Mouse (Mus musculus): ENCODE data around the gene Tcstv1. TPM values are rescaled to one million over a fixed set of nuclear protein-coding genes. Genes with fewer than 3 reads are reported as not detected.
"Not testable (repeated sequence)": the region's sequence is repeated elsewhere in the genome, so short reads cannot be mapped to it uniquely, and the experiment has no call there.

The Tcstv1 gene
- polyA plus RNA-seq (2014; fragmentation: Nextera tagmentation; extraction: Ambion mirVana): not detected in 2 replicates

DNA sequence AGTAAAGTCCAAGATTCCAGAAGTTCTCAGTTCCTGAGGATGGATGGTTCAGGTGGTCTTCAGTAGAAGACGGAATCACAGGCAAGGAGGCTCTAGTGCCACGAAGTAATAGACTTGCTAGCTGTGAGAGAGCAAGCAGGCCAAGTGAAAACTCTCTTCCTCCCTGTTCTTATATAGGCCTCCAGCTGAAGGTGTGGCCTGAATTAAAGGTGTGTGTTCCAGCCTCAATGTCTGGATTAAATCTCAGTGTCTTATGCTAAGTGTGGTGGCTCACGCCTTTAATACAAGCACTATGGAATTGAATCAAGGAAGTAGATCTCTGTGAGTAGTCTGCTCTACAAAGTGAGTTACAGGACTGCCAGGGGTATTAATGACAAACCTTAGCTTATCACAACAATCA is at the start of gene Tcstv1:
Gene Tcstv1, minus strand, starts transcription at position 101 of the 400 bp plus-strand sequence.
- H3K4me1 ChIP-seq (ENCODE audit: insufficient read depth); H3K27me3 ChIP-seq (ENCODE audit: insufficient read depth, low read length); H3K27ac ChIP-seq (ENCODE audit: low read depth); DNase-seq; H3K4me2 ChIP-seq; H3K9ac ChIP-seq; H3K4me3 ChIP-seq (ENCODE audit: low read depth, low read length); H3K36me3 ChIP-seq (ENCODE audit: insufficient read depth); ATAC-seq (ENCODE audit: insufficient read depth); H3K9me3 ChIP-seq (ENCODE audit: low read depth, low read length): not testable (repeated sequence)
- WGBS: 75% methylated on average over 3 of the region's 3 CpGs

DNA sequence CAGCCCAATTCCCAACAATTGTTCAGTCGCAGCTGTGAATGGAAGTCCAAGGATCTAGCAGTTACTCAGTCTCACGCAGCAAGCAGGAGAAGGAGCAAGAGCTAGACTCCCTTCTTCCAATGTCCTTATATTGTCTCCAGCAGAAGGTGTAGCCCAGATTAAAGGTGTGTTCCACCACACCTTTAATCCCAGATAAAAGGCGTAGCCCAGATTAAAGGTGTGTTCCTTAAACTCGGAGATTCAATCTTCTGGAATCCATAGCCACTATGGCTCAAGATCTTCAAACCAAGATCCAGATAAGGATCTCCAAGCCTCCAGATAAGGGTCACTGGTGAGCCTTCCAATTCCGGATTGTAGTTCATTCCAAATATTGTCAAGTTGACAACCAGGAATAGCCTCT is 34.6 kb upstream of the Tcstv1 start, which contains the start of gene Gm21761:
Gene Gm21761, minus strand, starts transcription at position 101 of the 400 bp plus-strand sequence.
- not testable (repeated sequence) for H3K27me3 ChIP-seq (ENCODE audit: insufficient read depth, low read length); H3K9me3 ChIP-seq (ENCODE audit: low read depth, low read length); H3K4me3 ChIP-seq (ENCODE audit: low read depth, low read length); H3K4me2 ChIP-seq; H3K36me3 ChIP-seq (ENCODE audit: insufficient read depth); DNase-seq; H3K27ac ChIP-seq (ENCODE audit: low read depth); ATAC-seq (ENCODE audit: insufficient read depth); H3K9ac ChIP-seq; H3K4me1 ChIP-seq (ENCODE audit: insufficient read depth)
- no CpG with 5 or more reads among the region's 5 CpGs for WGBS

DNA sequence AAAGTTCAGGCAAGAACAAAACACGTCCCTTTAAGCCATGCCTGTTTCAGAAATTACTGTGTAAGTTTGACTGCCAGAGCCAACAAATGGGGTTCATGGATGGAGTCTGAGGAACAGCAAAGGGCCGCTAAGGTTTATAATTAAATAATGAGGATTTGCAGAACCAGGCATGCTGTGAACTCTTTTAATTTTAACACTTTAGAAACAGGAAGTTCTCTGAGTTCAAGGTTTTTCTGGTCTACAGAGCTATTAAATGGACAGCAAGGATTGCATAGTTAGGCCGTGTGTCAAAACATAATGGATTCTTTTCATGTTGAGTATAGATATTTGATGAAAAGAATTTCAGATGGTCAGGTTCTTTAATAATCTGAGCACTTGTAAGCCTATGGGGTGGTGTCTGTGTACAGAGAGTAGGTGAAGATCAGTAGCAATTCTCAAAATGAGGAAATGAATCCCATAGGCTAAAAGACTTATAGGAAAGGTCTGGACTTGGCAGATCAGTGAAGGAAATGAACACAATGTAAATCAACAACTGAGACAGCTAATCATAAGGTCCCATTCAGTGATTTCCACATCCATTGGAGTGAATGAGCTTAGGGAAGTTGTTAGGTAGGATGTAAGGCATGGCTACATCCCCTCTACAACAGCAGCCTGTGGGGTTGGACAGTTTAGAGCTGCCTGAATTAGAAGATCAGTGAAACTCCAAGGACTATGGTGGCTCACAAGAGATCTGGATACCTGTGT is 30.2 kb upstream of the Tcstv1 start:
- H3K4me2 ChIP-seq; H3K27me3 ChIP-seq (ENCODE audit: insufficient read depth, low read length); H3K9ac ChIP-seq; ATAC-seq (ENCODE audit: insufficient read depth); DNase-seq; H3K4me1 ChIP-seq (ENCODE audit: insufficient read depth); H3K9me3 ChIP-seq (ENCODE audit: low read depth, low read length); H3K27ac ChIP-seq (ENCODE audit: low read depth); H3K4me3 ChIP-seq (ENCODE audit: low read depth, low read length); H3K36me3 ChIP-seq (ENCODE audit: insufficient read depth): not testable (repeated sequence)
- 82% methylated on average over 2 of the region's 3 CpGs for WGBS

DNA sequence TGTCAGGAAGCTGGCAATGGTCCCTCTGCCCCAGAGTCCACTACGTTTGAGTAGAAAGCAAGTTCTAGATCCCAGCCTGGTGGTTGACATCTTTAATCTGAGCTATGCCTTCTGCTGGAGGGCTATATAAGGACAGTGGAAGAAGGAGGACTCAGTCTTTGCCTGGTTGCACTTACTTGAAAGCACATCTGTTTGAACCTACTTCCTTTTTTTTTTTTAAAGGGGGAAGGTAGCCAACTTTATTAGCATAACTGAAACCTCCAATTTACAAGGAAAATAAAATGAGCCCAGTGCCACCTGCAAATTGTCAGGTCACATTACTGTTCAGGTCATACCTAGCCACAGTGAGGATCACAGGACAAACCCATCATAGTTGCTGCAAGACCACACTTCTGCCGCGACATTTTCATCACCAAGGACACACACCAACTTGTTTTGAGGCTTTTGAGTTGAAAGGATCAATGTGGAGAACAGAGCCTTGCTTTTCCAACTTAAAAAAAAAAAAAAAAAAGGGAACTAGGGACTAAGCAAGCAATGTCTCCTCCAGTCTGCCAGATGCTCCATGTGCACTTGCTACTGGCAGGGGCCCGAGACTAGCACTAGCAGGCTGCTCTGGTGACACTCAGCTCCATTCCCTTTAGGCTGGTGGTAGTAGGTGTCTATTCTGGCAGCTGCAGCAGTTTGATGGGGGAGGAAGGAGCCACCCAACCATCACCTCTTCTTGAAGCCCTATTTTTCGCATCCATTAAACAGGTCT is 22.6 kb upstream of the Tcstv1 start:
- not testable (repeated sequence) for H3K27ac ChIP-seq (ENCODE audit: low read depth); H3K4me3 ChIP-seq (ENCODE audit: low read depth, low read length); H3K36me3 ChIP-seq (ENCODE audit: insufficient read depth); H3K9ac ChIP-seq; H3K4me2 ChIP-seq; DNase-seq; H3K4me1 ChIP-seq (ENCODE audit: insufficient read depth); H3K9me3 ChIP-seq (ENCODE audit: low read depth, low read length); H3K27me3 ChIP-seq (ENCODE audit: insufficient read depth, low read length); ATAC-seq (ENCODE audit: insufficient read depth)
- 83% methylated on average over 4 of the region's 5 CpGs for whole genome bisulfite sequencing

DNA sequence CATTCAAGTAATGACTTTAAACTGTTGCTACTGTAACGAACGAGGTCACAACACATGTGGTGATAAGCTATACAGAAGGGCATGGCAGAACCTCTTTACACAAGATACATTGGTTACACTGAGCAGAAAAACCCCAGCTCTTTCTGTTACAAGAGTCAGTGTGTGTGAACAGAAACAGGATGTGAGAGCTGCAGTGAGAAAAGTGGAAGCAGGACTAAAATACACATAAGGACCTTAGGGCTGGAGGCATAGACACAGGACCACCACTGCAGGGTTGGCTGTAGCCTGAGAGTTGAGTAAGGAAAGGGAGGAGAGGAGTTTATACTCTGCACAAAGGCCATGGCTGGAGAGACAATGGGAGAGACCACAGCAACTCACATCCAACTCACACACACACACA is 21.9 kb upstream of the Tcstv1 start:
- not testable (repeated sequence) for H3K27ac ChIP-seq (ENCODE audit: low read depth); H3K9me3 ChIP-seq (ENCODE audit: low read depth, low read length); H3K9ac ChIP-seq; ATAC-seq (ENCODE audit: insufficient read depth); H3K4me2 ChIP-seq; H3K36me3 ChIP-seq (ENCODE audit: insufficient read depth); H3K27me3 ChIP-seq (ENCODE audit: insufficient read depth, low read length); H3K4me3 ChIP-seq (ENCODE audit: low read depth, low read length); DNase-seq; H3K4me1 ChIP-seq (ENCODE audit: insufficient read depth)
- 59% methylated on average over 2 of the region's 2 CpGs for WGBS

DNA sequence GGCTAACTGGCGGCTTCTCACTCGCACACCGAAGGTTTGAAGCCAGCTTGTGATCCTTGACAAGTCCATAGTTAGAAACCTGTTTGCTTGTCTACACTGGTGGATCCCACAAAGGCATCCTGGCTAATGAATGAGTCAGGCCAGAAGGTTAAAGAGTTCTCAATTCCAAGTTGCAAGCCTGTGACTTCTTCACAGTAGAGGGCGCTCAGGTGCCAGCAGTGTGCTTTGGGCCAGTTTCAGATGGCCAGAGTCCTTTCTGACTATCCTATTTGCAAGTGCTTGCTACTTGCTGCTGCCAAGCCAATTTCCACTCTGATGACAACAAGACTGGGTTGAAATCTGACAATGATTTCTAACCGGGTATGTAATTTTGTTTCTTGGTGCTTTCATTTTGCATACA is 4.0 kb upstream of the Tcstv1 start:
- not testable (repeated sequence) for H3K27me3 ChIP-seq (ENCODE audit: insufficient read depth, low read length); DNase-seq; ATAC-seq (ENCODE audit: insufficient read depth); H3K4me3 ChIP-seq (ENCODE audit: low read depth, low read length); H3K27ac ChIP-seq (ENCODE audit: low read depth); H3K4me1 ChIP-seq (ENCODE audit: insufficient read depth); H3K4me2 ChIP-seq; H3K36me3 ChIP-seq (ENCODE audit: insufficient read depth); H3K9me3 ChIP-seq (ENCODE audit: low read depth, low read length); H3K9ac ChIP-seq
- WGBS: 59% methylated on average over 4 of the region's 5 CpGs

DNA sequence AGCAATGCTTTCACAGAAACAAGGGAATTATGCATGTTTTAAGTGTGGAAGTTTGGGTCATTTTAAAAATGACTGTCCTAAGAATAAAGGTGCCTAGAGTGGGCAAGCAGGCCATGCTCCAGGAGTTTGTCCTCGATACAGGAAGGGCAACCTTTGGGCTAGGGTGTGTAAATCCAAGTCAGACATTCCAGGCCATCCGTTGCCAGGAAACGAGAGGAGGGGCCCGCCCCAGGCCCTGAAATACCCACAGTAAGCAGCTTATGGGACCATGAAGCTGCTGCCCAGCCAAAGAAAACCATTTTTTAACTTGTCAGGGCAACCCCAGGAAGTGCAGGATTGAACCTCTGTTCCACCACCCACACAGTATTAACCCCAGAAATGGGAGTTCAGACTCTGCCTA is 7.7 kb downstream of the Tcstv1 start:
- H3K9ac ChIP-seq; DNase-seq; H3K36me3 ChIP-seq (ENCODE audit: insufficient read depth); H3K27me3 ChIP-seq (ENCODE audit: insufficient read depth, low read length); H3K4me1 ChIP-seq (ENCODE audit: insufficient read depth); H3K4me2 ChIP-seq; H3K27ac ChIP-seq (ENCODE audit: low read depth); ATAC-seq (ENCODE audit: insufficient read depth); H3K9me3 ChIP-seq (ENCODE audit: low read depth, low read length); H3K4me3 ChIP-seq (ENCODE audit: low read depth, low read length): not testable (repeated sequence)
- whole genome bisulfite sequencing: 46% methylated on average over 4 of the region's 4 CpGs

DNA sequence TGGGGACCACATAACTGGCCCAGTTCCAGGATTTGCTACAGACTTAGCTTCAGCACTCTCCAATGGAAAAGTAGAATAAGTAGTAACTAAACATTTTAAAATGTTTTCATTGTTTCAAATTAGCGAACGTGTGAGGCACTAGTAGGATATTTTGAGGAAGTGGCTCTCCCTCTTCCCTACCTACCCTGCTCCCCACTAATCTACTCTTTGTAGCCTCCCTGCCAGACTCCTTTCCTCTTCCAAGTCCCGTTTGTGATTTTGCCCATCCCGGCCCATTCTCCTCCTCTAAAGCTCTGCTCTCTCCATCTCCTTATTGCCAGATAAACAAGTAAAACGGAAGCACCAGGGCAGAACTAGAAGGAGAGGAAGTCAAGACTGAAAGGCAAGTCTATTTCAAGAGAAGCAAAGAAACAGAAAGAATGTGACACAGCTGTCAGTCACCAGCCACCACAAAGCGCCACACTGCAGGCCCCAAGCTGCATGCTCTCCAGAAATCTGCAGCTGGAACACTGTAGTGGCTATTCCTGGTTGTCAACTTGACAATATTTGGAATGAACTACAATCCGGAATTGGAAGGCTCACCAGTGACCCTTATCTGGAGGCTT is 30.1 kb downstream of the Tcstv1 start:
- not testable (repeated sequence) for H3K27ac ChIP-seq (ENCODE audit: low read depth); H3K4me1 ChIP-seq (ENCODE audit: insufficient read depth); H3K4me3 ChIP-seq (ENCODE audit: low read depth, low read length); H3K36me3 ChIP-seq (ENCODE audit: insufficient read depth); DNase-seq; H3K4me2 ChIP-seq; H3K9ac ChIP-seq; ATAC-seq (ENCODE audit: insufficient read depth); H3K27me3 ChIP-seq (ENCODE audit: insufficient read depth, low read length); H3K9me3 ChIP-seq (ENCODE audit: low read depth, low read length)
- 71% methylated on average over 6 of the region's 7 CpGs for WGBS

DNA sequence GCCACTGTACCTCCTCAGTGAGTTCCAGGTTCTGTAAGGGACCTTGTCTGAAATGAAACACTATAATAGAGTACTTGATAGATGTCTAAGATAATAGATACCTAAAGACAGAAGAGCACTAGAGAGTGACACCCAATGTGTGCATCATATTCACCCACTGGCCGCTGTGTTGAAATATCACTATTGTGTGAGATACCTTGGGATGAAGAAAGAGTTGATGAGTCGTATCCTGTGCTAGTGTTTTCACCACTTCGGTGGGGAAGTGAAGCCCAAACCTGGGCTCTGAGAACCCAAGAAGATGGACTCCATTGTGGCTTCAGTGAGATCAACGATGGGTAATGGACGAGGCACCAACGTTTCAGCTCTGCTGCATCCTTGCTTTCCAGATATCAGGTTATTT is 32.2 kb downstream of the Tcstv1 start:
- H3K9me3 ChIP-seq (ENCODE audit: low read depth, low read length); DNase-seq; H3K36me3 ChIP-seq (ENCODE audit: insufficient read depth); H3K27me3 ChIP-seq (ENCODE audit: insufficient read depth, low read length); ATAC-seq (ENCODE audit: insufficient read depth); H3K4me3 ChIP-seq (ENCODE audit: low read depth, low read length); H3K27ac ChIP-seq (ENCODE audit: low read depth); H3K9ac ChIP-seq; H3K4me1 ChIP-seq (ENCODE audit: insufficient read depth); H3K4me2 ChIP-seq: not testable (repeated sequence)
- no CpG with 5 or more reads among the region's 6 CpGs for WGBS

Data from lung, embryonic 14.5 days (tissue).